Mouse (Mus musculus) heart, embryonic 12.5 days (tissue): ENCODE results near the gene Rpap3. TPM values are rescaled to one million over a fixed set of nuclear protein-coding genes. Genes with fewer than 3 reads are reported as not detected.

Experiments
- ATAC-seq: fragments of 200-750 bp; cut with Nextera tagmentation; 2 replicates; pipeline ENCODE4 v1.8.0; 2017; ENCODE audit warnings: moderate TSS enrichment, moderate library complexity; ENCODE audit not compliant: insufficient number of reproducible peaks, low FRiP score
- H3K27ac ChIP-seq: fragments of 300-500 bp; sonication (generic); 2 replicates; pipeline ENCODE4 v1.5.1; 2016; ENCODE audit warnings: mild to moderate bottlenecking, moderate library complexity; ENCODE audit not compliant: poor library complexity, severe bottlenecking
- H3K27me3 ChIP-seq: fragments of 300-500 bp; sonication (generic); replicated peaks from 2 replicates; pipeline ENCODE4 v1.6.1; 2016; ENCODE audit warnings: mild to moderate bottlenecking, moderate library complexity
- H3K36me3 ChIP-seq: fragments of 300-500 bp; sonication (generic); 2 replicates; pipeline ENCODE4 v1.6.1; 2016; ENCODE audit warnings: mild to moderate bottlenecking, moderate library complexity
- H3K4me1 ChIP-seq: fragments of 300-500 bp; sonication (generic); replicated peaks from 2 replicates; pipeline ENCODE4 v1.6.1; 2016; ENCODE audit warnings: mild to moderate bottlenecking
- H3K4me2 ChIP-seq: fragments of 300-500 bp; sonication (generic); 2 replicates; pipeline ENCODE4 v1.6.1; 2016; ENCODE audit warnings: mild to moderate bottlenecking, moderate library complexity
- H3K4me3 ChIP-seq: fragments of 300-500 bp; sonication (generic); 2 replicates; pipeline ENCODE4 v1.5.1; 2016; ENCODE audit warnings: mild to moderate bottlenecking
- H3K9ac ChIP-seq: fragments of 300-500 bp; sonication (generic); 2 replicates; pipeline ENCODE4 v1.6.1; 2016; ENCODE audit warnings: mild to moderate bottlenecking, moderate library complexity
- H3K9me3 ChIP-seq: fragments of 300-500 bp; sonication (generic); replicated peaks from 2 replicates; pipeline ENCODE4 v1.6.1; 2016; ENCODE audit warnings: mild to moderate bottlenecking, moderate library complexity
- WGBS: fragments of 180-500 bp; shearing (Covaris S2); methylation state at CpG from one replicate; pipeline ENCODE4 v1.1.7; 2016; 5-methylcytosine and 5-hydroxymethylcytosine counted together
- polyA plus RNA-seq: library from polyadenylated mRNA; unstranded; fragments of >200 nt; fragmentation: Nextera tagmentation; extraction: Ambion mirVana; gene quantifications from 2 replicates; pipeline ENCODE4 v1.2.1, GENCODE M21; 2016

Gene Rpap3
- polyA plus RNA-seq, 1 experiment from 2014 or later = 23.7 TPM

DNA sequence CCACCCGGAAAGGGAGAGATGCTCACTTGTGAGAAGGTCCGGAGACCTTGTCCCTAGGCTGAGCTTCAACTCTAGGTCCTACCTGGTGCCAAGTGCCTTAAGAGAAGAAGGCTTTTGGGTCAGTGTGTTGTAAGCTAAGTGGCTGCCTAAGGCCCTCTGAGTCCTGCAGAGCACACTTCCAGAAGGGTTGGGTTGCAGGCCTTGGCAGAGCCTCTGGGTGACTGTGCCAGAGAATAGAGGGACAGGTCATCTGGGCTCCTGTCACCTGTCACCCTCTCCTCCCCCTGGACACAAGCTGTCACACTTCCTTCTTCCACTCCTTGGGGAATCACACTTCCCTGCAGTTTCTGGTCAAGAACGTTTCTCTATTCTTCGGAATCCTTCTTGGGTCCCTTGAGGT lies 55.9 kb downstream of the Rpap3 start:
- Histone ChIP-seq H3K4me2 (no peak overlapping the region), H3K36me3 (no peaks in the 10 kb centered on the region), H3K9me3 (no peaks in the 10 kb centered on the region), H3K4me3 (no peak overlapping the region), H3K4me1 (no peaks in the 10 kb centered on the region), H3K27ac (no peak overlapping the region), H3K9ac (no peak overlapping the region), H3K27me3 (no peaks in the 10 kb centered on the region)
- no peak for ATAC-seq
- WGBS = 63% methylated on average over 4 of the region's 4 CpGs

- Histone ChIP-seq H3K27me3 (no peaks in the 10 kb centered on the region), H3K9ac (no peak overlapping the region), H3K27ac (no peak overlapping the region), H3K4me1 (no peaks in the 10 kb centered on the region), H3K9me3 (no peaks in the 10 kb centered on the region), H3K36me3 (no peaks in the 10 kb centered on the region), H3K4me2 (no peak overlapping the region), H3K4me3 (no peak overlapping the region)
- 80% methylated on average over 18 of the region's 18 CpGs for WGBS
- no peak for ATAC-seq
Measured at GRCm38 (mm10) chr15:97648176-97648575, 57.4 kb downstream of the Rpap3 start.

DNA sequence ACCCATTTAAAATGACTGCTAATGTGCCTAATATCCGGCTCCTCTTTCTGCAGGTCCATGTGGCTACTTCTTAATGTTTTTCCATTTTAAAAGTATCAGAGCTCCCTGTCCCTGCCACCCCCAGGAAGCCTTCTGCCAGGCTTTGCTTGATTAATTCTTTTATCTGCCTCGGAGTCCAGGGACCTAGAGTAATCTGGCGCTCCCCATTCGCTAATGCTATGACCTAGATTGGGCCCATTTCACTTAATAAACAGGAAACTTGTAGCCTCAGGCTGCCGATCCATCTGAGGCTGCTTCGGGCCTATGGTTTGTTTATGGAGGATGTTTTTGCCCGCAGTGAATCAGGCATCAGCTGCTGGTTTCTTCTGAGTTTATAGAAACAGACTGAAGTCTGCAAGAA lies 59.2 kb downstream of the Rpap3 start:
- no peak overlapping the region for H3K27ac ChIP-seq
- H3K4me3 ChIP-seq = no peak overlapping the region
- H3K9ac ChIP-seq = no peak overlapping the region
- no peaks in the 10 kb centered on the region for H3K36me3 ChIP-seq
- H3K4me2 ChIP-seq = no peak overlapping the region
- ATAC-seq = no peak
- no peaks in the 10 kb centered on the region for H3K9me3 ChIP-seq
- no peaks in the 10 kb centered on the region for H3K27me3 ChIP-seq
- no peaks in the 10 kb centered on the region for H3K4me1 ChIP-seq
- WGBS = 45% methylated on average over 7 of the region's 7 CpGs

GRCm38 (mm10) chr15:97643986-97644385 lies 61.6 kb downstream of the Rpap3 start:
- Histone ChIP-seq H3K9ac (no peak overlapping the region), H3K36me3 (no peaks in the 10 kb centered on the region), H3K27ac (no peak overlapping the region), H3K9me3 (peaks cover 10% of the 10 kb centered on the region), H3K4me2 (no peak overlapping the region), H3K27me3 (no peaks in the 10 kb centered on the region), H3K4me3 (no peak overlapping the region), H3K4me1 (no peaks in the 10 kb centered on the region)
- WGBS = 68% methylated on average over 4 of the region's 4 CpGs
- no peak for ATAC-seq

Other genes with a start within 250 kb of the Rpap3 start
- gene Endou, start 25.5 kb upstream of the Rpap3 start, polyA plus RNA-seq = 0.14 and 0.15 TPM in 2 replicates
- 22.0 and 22.9 TPM in 2 replicates for gene Rapgef3, start 62.1 kb upstream of the Rpap3 start, polyA plus RNA-seq
- 52.9 and 55.0 TPM in 2 replicates for gene Slc48a1, start 72.7 kb upstream of the Rpap3 start, polyA plus RNA-seq
- 27.4 and 27.8 TPM in 2 replicates for gene Hdac7, start 138.7 kb upstream of the Rpap3 start, polyA plus RNA-seq
- gene Vdr, start 204.8 kb upstream of the Rpap3 start, polyA plus RNA-seq = 1.4 and 1.6 TPM in 2 replicates